Mouse (Mus musculus): Measurements from ENCODE around the gene Dusp19. TPM values are rescaled to one million over a fixed set of nuclear protein-coding genes. Genes with fewer than 3 reads are reported as not detected.

Dusp19 gene
- polyA plus RNA-seq, 1 experiment = 11.6 TPM

GRCm38 (mm10) chr2:80603771-80604426, 12.9 kb upstream of the Dusp19 start:
- H3K4me3 ChIP-seq (ENCODE audit: control insufficient read depth, low read depth, low read length) = no peak overlapping the region
- no peak for TF ChIP-seq CTCF (IDR thresholded peaks at IDR 0.05; ENCODE audit: control insufficient read depth, insufficient read depth, insufficient replicate concordance, low read depth, low read length)
- TF ChIP-seq POLR2A (IDR thresholded peaks at IDR 0.05; ENCODE audit: control insufficient read depth, low read depth, low read length) = no peak
- no peak overlapping the region for H3K27ac ChIP-seq (ENCODE audit: control insufficient read depth, insufficient read depth, low read depth, low read length)
- peaks cover 5% of the 10 kb centered on the region for H3K4me1 ChIP-seq (ENCODE audit: control insufficient read depth, insufficient read depth, low read length)
- H3K27me3 ChIP-seq (ENCODE audit: control insufficient read depth, insufficient read depth, low read length) = no peaks in the 10 kb centered on the region
- H3K36me3 ChIP-seq (ENCODE audit: control insufficient read depth, insufficient read depth, low read length) = no peaks in the 10 kb centered on the region

DNA sequence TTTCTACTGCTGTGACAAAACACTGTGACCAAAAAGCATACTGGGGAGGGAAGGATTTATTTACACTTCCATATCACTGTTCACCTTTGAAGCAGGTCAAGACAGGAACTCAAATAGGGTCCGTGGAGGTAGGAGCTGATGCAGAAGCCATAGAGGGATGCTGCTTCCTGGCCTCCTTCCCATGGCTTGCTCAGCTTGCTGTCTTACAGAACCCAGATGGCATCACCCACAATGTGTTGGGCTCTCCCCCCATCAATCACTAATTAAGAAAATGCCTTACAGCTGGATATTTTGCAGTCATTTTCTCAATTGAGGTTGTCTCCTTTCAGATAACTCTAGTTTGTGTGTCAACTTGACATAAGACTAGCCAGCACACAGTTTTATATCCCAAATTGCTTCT, 4.6 kb upstream of the Dusp19 start:
- H3K27me3 ChIP-seq (ENCODE audit: control insufficient read depth, insufficient read depth, low read length) = no peaks in the 10 kb centered on the region
- no peak overlapping the region for H3K27ac ChIP-seq (ENCODE audit: control insufficient read depth, insufficient read depth, low read depth, low read length)
- no peaks in the 10 kb centered on the region for H3K4me1 ChIP-seq (ENCODE audit: control insufficient read depth, insufficient read depth, low read length)
- no peak for TF ChIP-seq POLR2A (IDR thresholded peaks at IDR 0.05; ENCODE audit: control insufficient read depth, low read depth, low read length)
- H3K4me3 ChIP-seq (ENCODE audit: control insufficient read depth, low read depth, low read length) = no peak overlapping the region
- H3K36me3 ChIP-seq (ENCODE audit: control insufficient read depth, insufficient read depth, low read length) = no peaks in the 10 kb centered on the region

DNA sequence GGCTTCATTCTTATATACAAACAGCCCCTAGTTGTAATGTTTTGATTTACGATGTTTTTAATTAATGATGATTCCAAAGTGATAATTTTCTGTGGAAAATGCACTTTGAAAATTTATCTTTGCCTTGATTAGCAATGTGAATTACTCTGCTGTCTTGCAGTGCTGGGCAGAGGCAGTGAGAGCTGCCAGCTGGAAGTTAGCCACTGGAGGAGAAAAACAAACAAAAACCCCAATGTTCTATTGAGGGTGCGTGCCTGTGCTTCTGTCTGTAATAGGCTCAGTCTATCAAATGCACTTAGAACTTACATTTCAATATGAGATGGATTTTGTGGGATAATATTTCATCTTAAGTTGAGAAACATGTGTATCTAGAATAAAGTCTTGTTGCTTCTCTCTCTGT, 4.0 kb upstream of the Dusp19 start:
- peaks cover 1% of the 10 kb centered on the region; the same call in 1 of the 2 replicates for H3K4me1 ChIP-seq (ENCODE audit: control insufficient read depth, insufficient read depth, low read length)
- TF ChIP-seq POLR2A (IDR thresholded peaks at IDR 0.05; ENCODE audit: control insufficient read depth, low read depth, low read length) (no peak), CTCF (IDR thresholded peaks at IDR 0.05; ENCODE audit: control insufficient read depth, insufficient read depth, insufficient replicate concordance, low read depth, low read length) (no peak)

DNA sequence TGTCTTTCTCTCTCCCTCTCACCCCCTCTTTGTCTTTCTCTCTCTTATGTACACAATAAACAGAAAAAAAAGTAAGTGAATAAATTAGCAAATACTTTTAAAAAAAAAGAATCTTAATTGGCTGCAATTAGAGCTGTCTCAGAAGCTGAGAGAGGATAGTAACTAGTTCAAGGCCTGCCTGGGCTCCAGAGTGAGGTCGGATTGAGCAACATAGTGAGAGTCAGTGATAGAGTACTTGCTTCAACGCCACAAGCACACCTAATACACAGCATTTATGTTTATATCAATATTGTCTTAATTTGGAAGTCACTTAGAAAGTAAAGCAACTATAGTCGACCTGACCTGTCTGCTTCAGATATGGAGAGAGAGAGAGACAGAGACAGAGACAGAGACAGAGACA, 2.1 kb downstream of the Dusp19 start:
- H3K4me3 ChIP-seq (ENCODE audit: control insufficient read depth, low read depth, low read length) = no peak overlapping the region
- H3K27ac ChIP-seq (ENCODE audit: control insufficient read depth, insufficient read depth, low read depth, low read length) = no peak overlapping the region

More for the DNA sequence above, 4.0 kb upstream of the Dusp19 start:
- Histone ChIP-seq H3K27ac (ENCODE audit: control insufficient read depth, insufficient read depth, low read depth, low read length) (no peak overlapping the region), H3K36me3 (ENCODE audit: control insufficient read depth, insufficient read depth, low read length) (no peaks in the 10 kb centered on the region), H3K27me3 (ENCODE audit: control insufficient read depth, insufficient read depth, low read length) (no peaks in the 10 kb centered on the region), H3K4me3 (ENCODE audit: control insufficient read depth, low read depth, low read length) (no peak overlapping the region)

GRCm38 (mm10) chr2:80621921-80622320, 5.1 kb downstream of the Dusp19 start:
- Histone ChIP-seq H3K27ac (ENCODE audit: control insufficient read depth, insufficient read depth, low read depth, low read length) (no peak overlapping the region), H3K36me3 (ENCODE audit: control insufficient read depth, insufficient read depth, low read length) (no peaks in the 10 kb centered on the region), H3K27me3 (ENCODE audit: control insufficient read depth, insufficient read depth, low read length) (no peaks in the 10 kb centered on the region), H3K4me3 (ENCODE audit: control insufficient read depth, low read depth, low read length) (no peak overlapping the region), H3K4me1 (ENCODE audit: control insufficient read depth, insufficient read depth, low read length) (peaks cover 3% of the 10 kb centered on the region)
- TF ChIP-seq CTCF (IDR thresholded peaks at IDR 0.05; ENCODE audit: control insufficient read depth, insufficient read depth, insufficient replicate concordance, low read depth, low read length) (no peak), POLR2A (IDR thresholded peaks at IDR 0.05; ENCODE audit: control insufficient read depth, low read depth, low read length) (no peak)

More for the DNA sequence above, 2.1 kb downstream of the Dusp19 start:
- no peak for TF ChIP-seq POLR2A (IDR thresholded peaks at IDR 0.05; ENCODE audit: control insufficient read depth, low read depth, low read length)
- no peak for TF ChIP-seq CTCF (IDR thresholded peaks at IDR 0.05; ENCODE audit: control insufficient read depth, insufficient read depth, insufficient replicate concordance, low read depth, low read length)
- Histone ChIP-seq H3K27me3 (ENCODE audit: control insufficient read depth, insufficient read depth, low read length) (no peaks in the 10 kb centered on the region), H3K4me1 (ENCODE audit: control insufficient read depth, insufficient read depth, low read length) (peaks cover 3% of the 10 kb centered on the region), H3K36me3 (ENCODE audit: control insufficient read depth, insufficient read depth, low read length) (no peaks in the 10 kb centered on the region)

- no peaks in the 10 kb centered on the region for H3K4me1 ChIP-seq (ENCODE audit: control insufficient read depth, insufficient read depth, low read length)
- H3K27me3 ChIP-seq (ENCODE audit: control insufficient read depth, insufficient read depth, low read length) = no peaks in the 10 kb centered on the region
- no peak overlapping the region for H3K4me3 ChIP-seq (ENCODE audit: control insufficient read depth, low read depth, low read length)
- no peaks in the 10 kb centered on the region for H3K36me3 ChIP-seq (ENCODE audit: control insufficient read depth, insufficient read depth, low read length)
- no peak overlapping the region for H3K27ac ChIP-seq (ENCODE audit: control insufficient read depth, insufficient read depth, low read depth, low read length)
- TF ChIP-seq POLR2A (IDR thresholded peaks at IDR 0.05; ENCODE audit: control insufficient read depth, low read depth, low read length) (no peak), CTCF (IDR thresholded peaks at IDR 0.05; ENCODE audit: control insufficient read depth, insufficient read depth, insufficient replicate concordance, low read depth, low read length) (no peak)
Observed at GRCm38 (mm10) chr2:80624523-80624922, 7.7 kb downstream of the Dusp19 start.

DNA sequence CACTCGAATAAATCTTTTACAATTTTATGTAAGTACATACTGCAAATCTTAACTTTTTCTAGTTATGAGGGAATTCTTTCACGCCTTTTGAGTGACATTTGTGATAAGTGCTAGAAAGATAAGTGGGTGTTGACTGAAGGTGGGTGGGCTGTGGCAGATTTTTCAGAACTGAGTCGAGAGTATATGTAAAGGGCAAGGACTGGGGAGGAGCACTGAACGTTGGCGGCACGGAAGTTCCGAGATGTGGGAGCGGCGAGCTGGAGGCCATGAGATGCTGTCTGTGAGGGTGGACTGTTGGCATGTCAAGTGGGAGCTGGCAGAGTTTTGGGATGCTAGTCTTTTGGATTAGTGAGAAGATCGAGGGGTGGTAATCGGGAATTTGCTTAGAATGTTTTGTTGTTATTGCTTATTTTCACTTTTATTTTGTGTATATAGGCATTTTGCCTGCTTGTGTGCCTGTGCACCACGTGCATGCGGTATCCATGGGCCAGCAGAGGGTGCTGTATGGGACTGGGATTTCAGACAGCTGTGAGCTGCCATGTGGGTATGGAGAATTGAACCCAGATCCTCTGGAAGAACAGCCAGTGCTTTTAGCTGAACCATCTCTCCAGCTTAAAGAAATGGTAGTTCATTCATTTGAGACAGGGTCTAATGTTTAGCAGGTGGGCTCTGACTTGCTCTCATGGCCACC, 15.6 kb downstream of the Dusp19 start:
- Histone ChIP-seq H3K27ac (ENCODE audit: control insufficient read depth, insufficient read depth, low read depth, low read length) (no peak overlapping the region), H3K36me3 (ENCODE audit: control insufficient read depth, insufficient read depth, low read length) (no peaks in the 10 kb centered on the region), H3K4me3 (ENCODE audit: control insufficient read depth, low read depth, low read length) (no peak overlapping the region), H3K4me1 (ENCODE audit: control insufficient read depth, insufficient read depth, low read length) (no peaks in the 10 kb centered on the region), H3K27me3 (ENCODE audit: control insufficient read depth, insufficient read depth, low read length) (no peaks in the 10 kb centered on the region)
- TF ChIP-seq POLR2A (IDR thresholded peaks at IDR 0.05; ENCODE audit: control insufficient read depth, low read depth, low read length) (no peak), CTCF (IDR thresholded peaks at IDR 0.05; ENCODE audit: control insufficient read depth, insufficient read depth, insufficient replicate concordance, low read depth, low read length) (no peak)

All from testis, adult 2 months (tissue).